Mouse (Mus musculus) midbrain, embryonic 14.5 days (tissue): ENCODE measurements around the gene Slc25a1. TPM values are rescaled to one million over a fixed set of nuclear protein-coding genes. Genes with fewer than 3 reads are reported as not detected.

ENCODE experiments used
- ATAC-seq: fragments of 200-750 bp; cut with Nextera tagmentation; 2 replicates; pipeline ENCODE4 v1.8.0; 2017; ENCODE audit warnings: moderate number of reproducible peaks, moderate library complexity; ENCODE audit not compliant: low FRiP score, low TSS enrichment
- DNase-seq: peaks from one replicate; pipeline ENCODE4 v3.0.0-alpha.2; 2015
- H3K27ac ChIP-seq: fragments of 300-500 bp; sonication (generic); replicated peaks from 2 replicates; pipeline ENCODE4 v1.5.1; 2014; ENCODE audit warnings: mild to moderate bottlenecking, low read depth, low read length, moderate library complexity
- H3K27me3 ChIP-seq: fragments of 300-500 bp; sonication (generic); 2 replicates; pipeline ENCODE4 v1.6.1; 2014; ENCODE audit warnings: low read length, control low read depth, mixed read lengths; ENCODE audit not compliant: control insufficient read depth, insufficient read depth
- H3K36me3 ChIP-seq: fragments of 300-500 bp; sonication (generic); 2 replicates; pipeline ENCODE4 v1.6.1; 2014; ENCODE audit warnings: low read length, control low read depth; ENCODE audit not compliant: control insufficient read depth, insufficient read depth
- H3K4me1 ChIP-seq: fragments of 300-500 bp; sonication (generic); 2 replicates; pipeline ENCODE4 v1.6.1; 2014; ENCODE audit warnings: mild to moderate bottlenecking, antibody characterized with exemption, low read length, control low read depth; ENCODE audit not compliant: control insufficient read depth, insufficient read depth
- H3K4me2 ChIP-seq: fragments of 300-500 bp; sonication (generic); 2 replicates; pipeline ENCODE4 v1.6.1; 2014; ENCODE audit warnings: mild to moderate bottlenecking, low read length, moderate library complexity
- H3K4me3 ChIP-seq: fragments of 300-500 bp; sonication (generic); replicated peaks from 2 replicates; pipeline ENCODE4 v1.5.1; 2014; ENCODE audit warnings: low read depth, low read length
- H3K9ac ChIP-seq: fragments of 300-500 bp; sonication (generic); replicated peaks from 2 replicates; pipeline ENCODE4 v1.6.1; 2014; ENCODE audit warnings: mild to moderate bottlenecking, low read length, moderate library complexity
- H3K9me3 ChIP-seq: fragments of 300-500 bp; sonication (generic); 2 replicates; pipeline ENCODE4 v1.6.1; 2016; ENCODE audit warnings: low read length, control low read depth, mixed read lengths; ENCODE audit not compliant: control insufficient read depth
- WGBS: fragments of 180-500 bp; shearing (Covaris S2); extraction: QIAGEN DNeasy Blood & Tissue Kit; methylation state at CpG from one replicate; pipeline ENCODE4 v1.1.7; 2014; 5-methylcytosine and 5-hydroxymethylcytosine counted together
- polyA plus RNA-seq: library from polyadenylated mRNA; unstranded; fragments of >200 nt; fragmentation: Nextera tagmentation; extraction: Ambion mirVana; gene quantifications from 2 replicates; pipeline ENCODE4 v1.2.1, GENCODE M21; 2014

Gene Slc25a1
- polyA plus RNA-seq, 1 experiment from 2014 or later, result 145 TPM

- no peak for DNase-seq
- H3K4me3 ChIP-seq, result no peak overlapping the region
- H3K27ac ChIP-seq, result no peak overlapping the region
- 0 out of 2 replicates have a peak, but pooled peaks cover 13% of the 10 kb centered on the region for H3K4me1 ChIP-seq
- no peak overlapping the region for H3K4me2 ChIP-seq
- no peaks in the 10 kb centered on the region for H3K27me3 ChIP-seq
- no peaks in the 10 kb centered on the region for H3K9me3 ChIP-seq
- WGBS, result 64% methylated on average over 2 of the region's 2 CpGs
- no peak overlapping the region for H3K9ac ChIP-seq
- no peak for ATAC-seq
- peaks cover 17% of the 10 kb centered on the region for H3K36me3 ChIP-seq
Observed at GRCm38 (mm10) chr16:17929631-17930030, 1.6 kb upstream of the Slc25a1 start.

GRCm38 (mm10) chr16:17929211-17929610 is 1.2 kb upstream of the Slc25a1 start:
- no peak overlapping the region for H3K4me3 ChIP-seq
- WGBS, result 7% methylated on average over 2 of the region's 2 CpGs

GRCm38 (mm10) chr16:17928627-17929104 is 647 bp upstream of the Slc25a1 start:
- Histone ChIP-seq H3K4me3 (peak overlapping the region; percentile 81), H3K4me2 (peak overlapping the region; percentile 88), H3K4me1 (0 out of 2 replicates have a peak, but pooled peaks cover 13% of the 10 kb centered on the region), H3K27ac (peak overlapping the region; percentile 91), H3K27me3 (no peaks in the 10 kb centered on the region), H3K9ac (peak overlapping the region; percentile 85), H3K9me3 (no peaks in the 10 kb centered on the region), H3K36me3 (peaks cover 21% of the 10 kb centered on the region)
- DNase-seq (peak; percentile 89), ATAC-seq (peak; percentile 62)
- under 1% methylated on average over 9 of the region's 9 CpGs for WGBS

More at GRCm38 (mm10) chr16:17929211-17929610, 1.2 kb upstream of the Slc25a1 start:
- Histone ChIP-seq H3K9me3 (no peaks in the 10 kb centered on the region), H3K9ac (no peak overlapping the region), H3K27ac (peak overlapping the region; percentile 91), H3K4me1 (0 out of 2 replicates have a peak, but pooled peaks cover 13% of the 10 kb centered on the region), H3K27me3 (no peaks in the 10 kb centered on the region), H3K36me3 (peaks cover 21% of the 10 kb centered on the region), H3K4me2 (peak overlapping the region; percentile 88)
- DNase-seq (no peak), ATAC-seq (no peak)

- Histone ChIP-seq H3K36me3 (peaks cover 21% of the 10 kb centered on the region), H3K27ac (peak overlapping the region; percentile 91), H3K4me1 (peaks cover 21% of the 10 kb centered on the region), H3K9me3 (no peaks in the 10 kb centered on the region), H3K4me3 (peak overlapping the region; percentile 81), H3K9ac (peak overlapping the region; percentile 85), H3K27me3 (no peaks in the 10 kb centered on the region), H3K4me2 (peak overlapping the region; percentile 88)
- under 1% methylated on average over 72 of the region's 72 CpGs for WGBS
- DNase-seq, result peak; percentile 71
- ATAC-seq, result peak; percentile 51
Observed at GRCm38 (mm10) chr16:17927351-17928082, 502 bp downstream of the Slc25a1 start.

GRCm38 (mm10) chr16:17922163-17922538 is 5.9 kb downstream of the Slc25a1 start:
- Histone ChIP-seq H3K4me3 (peak overlapping the region; percentile 68), H3K9ac (peak overlapping the region; percentile 77), H3K27me3 (peaks cover 9% of the 10 kb centered on the region; the same call in 1 of the 2 replicates), H3K27ac (peak overlapping the region; percentile 93), H3K4me1 (peaks cover 31% of the 10 kb centered on the region), H3K4me2 (peak overlapping the region; percentile 99), H3K36me3 (peaks cover 21% of the 10 kb centered on the region), H3K9me3 (no peaks in the 10 kb centered on the region)
- no peak for DNase-seq
- under 1% methylated on average over 14 of the region's 14 CpGs for WGBS
- ATAC-seq, result peak; percentile 15; the same call in 1 of the 2 replicates

- Histone ChIP-seq H3K27ac (peak overlapping the region; percentile 93), H3K4me2 (peak overlapping the region; percentile 99), H3K9me3 (no peaks in the 10 kb centered on the region), H3K9ac (peak overlapping the region; percentile 77), H3K27me3 (peaks cover 15% of the 10 kb centered on the region), H3K36me3 (peaks cover 21% of the 10 kb centered on the region), H3K4me1 (peaks cover 25% of the 10 kb centered on the region), H3K4me3 (peak overlapping the region; percentile 68)
- DNase-seq (peak; percentile 99), ATAC-seq (peak; percentile 92)
- WGBS, result 1% methylated on average over 47 of the region's 47 CpGs
Observed at GRCm38 (mm10) chr16:17921325-17922162, 6.5 kb downstream of the Slc25a1 start.

- no peak for ATAC-seq
- peak overlapping the region; percentile 49 for H3K9ac ChIP-seq
- H3K27me3 ChIP-seq, result peaks cover 25% of the 10 kb centered on the region
- peak; percentile 66 for DNase-seq
- H3K9me3 ChIP-seq, result no peaks in the 10 kb centered on the region
- H3K36me3 ChIP-seq, result peaks cover 13% of the 10 kb centered on the region
- H3K27ac ChIP-seq, result peak overlapping the region; percentile 93
- H3K4me2 ChIP-seq, result peak overlapping the region; percentile 99
- peak overlapping the region; percentile 68; the same call in 1 of the 2 replicates for H3K4me3 ChIP-seq
- peaks cover 25% of the 10 kb centered on the region for H3K4me1 ChIP-seq
- WGBS, result 4% methylated on average over 20 of the region's 20 CpGs
Observed at GRCm38 (mm10) chr16:17920586-17920985, 7.4 kb downstream of the Slc25a1 start.
